Mouse (Mus musculus): Measurements from ENCODE around the gene Lysmd2.

The Lysmd2 gene

GRCm38 (mm10) chr9:75610571-75611493 lies 14.7 kb upstream of the Lysmd2 start, which contains the start of gene Tmod2:
TSS of gene Tmod2 (minus strand) at chr9:75611325.
- no peak for TF ChIP-seq GATA4 (IDR thresholded peaks at IDR 0.05; ENCODE audit: insufficient replicate concordance, low read length)

GRCm38 (mm10) chr9:75616560-75616959 lies 9.0 kb upstream of the Lysmd2 start:
- no peak for TF ChIP-seq GATA4 (IDR thresholded peaks at IDR 0.05; ENCODE audit: insufficient replicate concordance, low read length)

DNA sequence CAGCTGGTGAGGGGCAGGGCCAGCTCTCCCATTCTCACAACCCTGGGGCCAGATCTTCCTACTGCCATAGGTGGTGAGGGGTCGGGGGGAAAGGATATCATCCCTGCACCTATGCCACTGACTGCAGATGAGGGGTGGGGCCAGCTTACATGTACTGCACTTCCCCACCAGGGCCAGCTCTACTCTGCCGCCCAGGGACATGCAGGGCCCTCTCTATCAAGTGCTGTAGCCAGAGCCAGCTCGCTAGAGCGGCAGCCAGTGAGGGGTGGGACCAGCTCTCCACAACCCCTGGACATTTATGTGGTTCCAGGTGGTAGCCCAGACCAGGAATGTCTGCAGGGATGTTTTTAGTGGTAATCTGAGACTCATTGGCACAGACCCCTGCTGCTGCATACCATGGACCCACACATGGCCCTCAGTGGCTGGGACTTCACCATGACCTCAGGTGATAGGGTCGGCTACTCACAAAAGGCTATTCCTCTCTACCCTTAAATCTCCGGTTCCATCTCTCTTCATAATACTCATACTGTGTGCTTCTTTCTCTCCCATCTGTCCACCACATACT lies 6.6 kb upstream of the Lysmd2 start:
- no peak for TF ChIP-seq GATA4 (IDR thresholded peaks at IDR 0.05; ENCODE audit: insufficient replicate concordance, low read length)

- no peak for TF ChIP-seq GATA4 (IDR thresholded peaks at IDR 0.05; ENCODE audit: insufficient replicate concordance, low read length)
Measured at GRCm38 (mm10) chr9:75621428-75621827, 4.1 kb upstream of the Lysmd2 start.

DNA sequence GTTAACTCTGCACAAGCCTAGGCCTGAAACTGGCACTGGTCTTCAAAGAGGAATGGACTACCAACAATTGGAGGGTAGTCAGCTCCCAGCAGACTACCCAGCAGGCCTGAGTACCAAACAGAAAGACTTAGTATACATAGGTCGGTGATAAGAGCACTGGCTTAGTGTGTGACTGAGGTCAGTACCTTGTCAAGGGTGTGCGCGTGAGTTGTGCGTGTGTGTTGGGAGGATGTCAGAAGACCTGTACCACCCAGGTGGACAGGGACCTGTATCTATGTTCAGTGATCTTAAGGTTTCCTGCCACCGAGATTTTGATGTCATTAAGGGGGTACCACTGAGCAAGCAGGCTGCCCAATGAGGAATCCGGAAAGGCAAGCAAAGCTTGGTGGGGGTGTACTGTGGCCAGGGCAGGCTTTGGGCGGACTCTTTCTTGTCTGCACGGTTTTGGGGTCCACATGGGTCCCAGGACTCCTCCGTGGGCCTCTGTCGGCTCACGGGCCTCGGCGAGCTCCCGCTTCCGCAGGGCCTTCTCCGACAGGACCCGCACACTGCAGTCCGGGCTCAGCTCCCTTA lies 472 bp upstream of the Lysmd2 start:
- no peak for TF ChIP-seq GATA4 (IDR thresholded peaks at IDR 0.05; ENCODE audit: insufficient replicate concordance, low read length)

DNA sequence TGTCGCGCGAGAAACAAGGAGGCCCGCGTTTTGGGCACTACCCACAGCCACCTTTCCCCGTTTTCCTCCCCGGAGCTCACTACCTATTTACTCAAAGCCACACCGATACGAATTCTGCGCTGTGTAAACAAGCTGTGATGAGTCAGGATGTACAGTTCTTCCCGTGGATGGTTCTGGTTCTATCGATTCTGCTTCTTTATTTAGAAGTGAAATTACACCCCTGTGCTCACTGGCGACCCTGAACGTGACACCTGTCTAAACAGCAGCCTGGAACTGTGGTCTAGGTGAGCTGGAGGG lies 715 bp downstream of the Lysmd2 start:
- no peak for TF ChIP-seq GATA4 (IDR thresholded peaks at IDR 0.05; ENCODE audit: insufficient replicate concordance, low read length)

- TF ChIP-seq GATA4 (IDR thresholded peaks at IDR 0.05; ENCODE audit: insufficient replicate concordance, low read length): no peak
Measured at GRCm38 (mm10) chr9:75630823-75631454, 5.4 kb downstream of the Lysmd2 start.

DNA sequence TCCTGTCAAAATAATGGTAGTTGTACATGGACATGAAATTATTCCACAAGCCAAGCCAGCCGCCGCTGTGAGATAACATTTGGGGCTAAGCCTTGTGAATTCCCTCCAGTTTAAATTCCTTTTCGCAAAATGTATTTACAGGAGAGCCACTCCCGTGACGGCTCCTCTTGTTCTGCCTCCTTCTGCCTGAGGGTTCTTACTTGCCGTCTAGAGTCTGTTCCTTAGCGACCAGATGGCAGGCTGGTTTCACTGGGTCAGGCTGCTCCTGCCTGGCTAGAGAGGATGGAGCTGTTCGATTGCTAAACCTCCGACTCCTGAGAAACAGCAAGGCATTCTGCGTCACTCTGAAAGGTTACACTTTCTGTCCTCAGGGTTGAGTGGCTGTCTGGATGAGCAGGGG lies 6.6 kb downstream of the Lysmd2 start:
- no peak for TF ChIP-seq GATA4 (IDR thresholded peaks at IDR 0.05; ENCODE audit: insufficient replicate concordance, low read length)

GRCm38 (mm10) chr9:75632902-75633301 lies 7.4 kb downstream of the Lysmd2 start:
- TF ChIP-seq GATA4 (IDR thresholded peaks at IDR 0.05; ENCODE audit: insufficient replicate concordance, low read length): no peak

DNA sequence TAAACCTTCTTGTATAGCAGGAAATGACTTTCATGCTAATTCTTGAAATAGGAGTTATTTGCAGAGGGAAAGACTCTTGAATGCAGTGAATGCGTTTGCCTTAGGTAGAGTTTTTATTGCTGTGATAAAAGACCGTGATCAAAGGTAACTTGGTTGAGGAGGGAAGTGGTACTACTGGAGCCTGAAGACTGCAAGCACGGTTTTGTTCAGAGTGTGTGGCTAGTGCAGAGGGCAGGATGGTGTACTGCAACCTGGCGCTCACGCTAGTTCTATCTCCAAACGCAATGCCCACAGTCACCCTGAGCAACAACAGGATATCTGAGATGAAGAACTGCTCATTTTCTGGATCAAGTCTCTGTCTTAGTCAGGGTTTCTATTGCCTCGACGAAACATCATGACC lies 8.1 kb downstream of the Lysmd2 start:
- TF ChIP-seq GATA4 (IDR thresholded peaks at IDR 0.05; ENCODE audit: insufficient replicate concordance, low read length): no peak

GRCm38 (mm10) chr9:75634226-75634625 lies 8.7 kb downstream of the Lysmd2 start:
- no peak for TF ChIP-seq GATA4 (IDR thresholded peaks at IDR 0.05; ENCODE audit: insufficient replicate concordance, low read length)

DNA sequence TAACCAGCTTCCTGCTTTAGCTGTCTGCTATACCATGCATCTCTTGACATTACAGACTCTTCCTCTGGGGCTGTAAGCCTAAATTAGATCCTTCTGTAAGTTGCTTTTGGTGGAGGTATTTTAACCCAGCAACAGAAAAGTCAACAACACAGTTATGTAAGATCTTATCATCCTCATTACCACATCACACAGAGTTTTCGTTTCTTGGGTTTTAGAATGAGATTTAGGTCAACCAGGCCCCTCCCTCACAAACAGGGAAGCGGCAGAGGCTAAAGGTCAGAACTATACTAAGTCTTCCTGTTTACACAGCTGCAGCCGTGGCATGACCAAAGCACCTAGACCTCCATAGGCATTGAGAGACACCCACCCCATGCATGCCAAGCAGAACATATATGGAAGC lies 19.9 kb downstream of the Lysmd2 start:
- no peak for TF ChIP-seq GATA4 (IDR thresholded peaks at IDR 0.05; ENCODE audit: insufficient replicate concordance, low read length)

DNA sequence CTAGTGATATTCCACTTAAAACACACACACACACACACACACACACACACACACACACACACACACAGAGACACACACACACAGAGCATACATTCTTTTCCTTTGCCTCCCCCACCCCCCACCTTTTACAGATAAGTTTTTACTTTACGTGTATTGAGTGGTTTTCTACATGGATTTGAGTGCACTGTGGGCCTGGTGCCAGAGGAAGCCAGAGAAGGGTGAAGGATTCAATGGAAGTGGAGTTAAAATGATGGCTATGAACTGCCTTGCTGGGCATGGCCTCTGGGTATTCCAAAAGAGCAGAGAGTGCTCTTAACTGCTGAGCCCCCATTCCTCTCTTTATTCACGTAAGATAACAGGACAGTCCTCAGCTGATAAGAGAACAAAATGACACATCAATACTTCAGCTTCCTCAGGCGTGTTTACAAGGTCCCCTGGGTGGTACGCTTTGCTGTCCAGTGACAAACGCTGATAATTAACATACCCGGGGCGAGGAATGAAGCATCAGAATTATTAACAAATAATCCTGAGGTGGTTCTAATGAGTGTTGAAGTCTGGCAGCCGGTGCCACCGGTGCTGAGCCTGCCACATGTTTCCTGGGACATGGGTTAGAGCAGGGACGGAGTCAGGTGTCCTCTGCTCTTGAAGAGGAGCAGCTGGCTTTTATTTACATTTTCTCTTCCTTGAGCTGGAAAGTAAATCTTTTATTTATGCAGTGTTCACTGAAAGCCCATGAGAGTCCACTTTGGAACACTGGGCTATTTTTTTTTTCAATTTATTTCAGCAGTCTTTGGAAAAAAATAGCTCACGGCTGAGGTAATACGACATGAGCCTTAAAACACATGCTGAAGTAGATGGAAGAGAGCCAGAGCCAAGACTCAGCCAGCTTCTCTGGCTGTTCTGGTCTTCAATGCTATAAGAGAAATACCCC lies 28.7 kb downstream of the Lysmd2 start:
- no peak for TF ChIP-seq GATA4 (IDR thresholded peaks at IDR 0.05; ENCODE audit: insufficient replicate concordance, low read length)

GRCm38 (mm10) chr9:75660917-75661316 lies 35.4 kb downstream of the Lysmd2 start:
- no peak for TF ChIP-seq GATA4 (IDR thresholded peaks at IDR 0.05; ENCODE audit: insufficient replicate concordance, low read length)

DNA sequence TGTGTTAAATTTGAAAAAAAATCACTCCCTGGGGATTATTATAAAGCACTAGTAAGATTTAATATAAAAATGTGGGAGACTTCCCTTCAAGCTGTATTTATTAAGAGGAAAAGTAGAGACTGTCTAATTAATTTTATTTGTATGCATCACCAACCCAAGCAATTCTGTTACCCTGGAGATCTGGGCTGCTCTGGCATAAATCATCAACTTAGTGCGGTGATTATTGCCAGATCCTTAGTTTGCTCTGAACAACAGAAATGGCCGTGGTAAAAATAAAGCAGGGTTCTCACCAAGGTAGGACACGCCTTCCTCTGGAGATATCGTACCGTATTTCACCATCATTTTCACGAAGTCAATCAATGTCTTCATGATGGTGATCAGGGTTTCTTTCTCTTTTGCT lies 39.8 kb downstream of the Lysmd2 start:
- no peak for TF ChIP-seq GATA4 (IDR thresholded peaks at IDR 0.05; ENCODE audit: insufficient replicate concordance, low read length)
